Mouse (Mus musculus) right cerebral cortex, adult 18-20 months (tissue): Measurements from ENCODE around the gene Col4a4.

Experiments used
- DNase-seq: peaks from one replicate; pipeline ENCODE4 v3.0.0; 2022; ENCODE audit warnings: mixed read lengths

Col4a4 gene

GRCm38 (mm10) chr1:82410548-82410947 is 176.1 kb downstream of the Col4a4 start:
- no peak for DNase-seq

GRCm38 (mm10) chr1:82409271-82409670 is 177.4 kb downstream of the Col4a4 start:
- no peak for DNase-seq

- no peak for DNase-seq
Observed at GRCm38 (mm10) chr1:82407786-82408185, 178.9 kb downstream of the Col4a4 start.
